Mouse (Mus musculus) right cerebral cortex, postnatal 4 days (tissue): Measurements from ENCODE around the gene Tymp.

Experiments
- DNase-seq: peaks from one replicate; pipeline ENCODE4 v3.0.0-alpha.2; 2022

The Tymp gene

DNA sequence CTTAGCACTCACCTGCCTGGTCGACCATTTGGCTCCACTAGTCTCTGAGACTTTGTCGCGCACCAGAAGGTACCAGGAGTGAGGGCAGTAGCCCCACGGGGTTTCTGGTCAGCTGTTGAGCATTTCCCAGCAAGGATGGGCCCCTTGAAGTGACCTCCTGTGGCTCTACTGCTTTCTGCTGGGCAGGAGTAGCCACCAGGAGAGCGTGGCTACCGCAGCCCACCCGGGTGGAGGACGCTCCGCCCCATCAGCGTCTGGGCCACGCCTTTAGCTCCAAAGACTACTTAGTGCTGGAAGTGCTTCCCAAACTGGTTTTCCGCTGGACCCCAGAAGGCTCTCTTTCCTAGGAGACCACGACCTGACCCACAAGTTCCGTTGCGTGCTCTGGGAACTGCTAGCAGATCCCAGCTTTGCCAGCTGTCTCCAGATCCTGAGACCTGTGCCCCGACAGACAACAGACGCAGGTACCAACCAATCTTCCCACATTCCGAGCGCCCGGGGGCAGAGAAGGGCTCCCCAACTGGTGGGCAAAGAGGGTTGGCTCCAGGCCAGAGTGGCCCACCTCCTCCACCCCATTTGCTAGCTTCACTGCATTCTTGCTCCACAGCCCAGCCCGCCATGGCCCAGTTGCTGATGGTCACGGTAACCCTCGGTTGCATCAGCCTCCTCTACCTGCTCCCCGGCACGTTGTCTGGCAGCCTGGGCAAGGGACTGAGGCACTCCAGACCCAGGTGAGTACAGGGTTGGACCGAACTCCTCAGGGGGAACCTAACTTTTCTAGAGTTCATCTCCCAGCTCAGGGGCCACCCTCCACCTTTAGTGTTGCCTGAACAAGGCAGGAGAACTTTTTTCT, 53.9 kb downstream of the Tymp start, which contains the start of gene Adm2:
Gene Adm2 (plus strand): TSS at position 51 of the 853 bp plus-strand sequence.
- no peak for DNase-seq
